Mouse (Mus musculus): Measurements from ENCODE around the gene Apobec3.

- TF ChIP-seq GATA1 (IDR thresholded peaks at IDR 0.05; ENCODE audit: low read length) (no peak), TAL1 (IDR thresholded peaks at IDR 0.05; ENCODE audit: low read length) (no peak)
Measured at GRCm38 (mm10) chr15:79956559-79956958, 65.1 kb downstream of the Apobec3 start.
